Mouse (Mus musculus) myocyte (in vitro differentiated cells): ENCODE measurements around the gene Gm20388. TPM values are rescaled to one million over a fixed set of nuclear protein-coding genes. Genes with fewer than 3 reads are reported as not detected.

ENCODE experiments used
- H3K27me3 ChIP-seq: one replicate; pipeline ENCODE4 v1.6.1; 2011; ENCODE audit not compliant: control insufficient read depth, insufficient read depth, insufficient read length
- H3K36me3 ChIP-seq: one replicate; pipeline ENCODE4 v1.6.1; 2011; ENCODE audit not compliant: control insufficient read depth, insufficient read depth
- H3K4me2 ChIP-seq: one replicate; pipeline ENCODE4 v1.6.1; 2011; ENCODE audit warnings: low read depth, control low read depth
- H3K4me3 ChIP-seq: one replicate; pipeline ENCODE4 v1.5.1; 2011; ENCODE audit warnings: mild to moderate bottlenecking, control low read depth, moderate library complexity
- H3K79me2 ChIP-seq: one replicate; pipeline ENCODE4 v1.6.1; 2011; ENCODE audit not compliant: control insufficient read depth, insufficient read depth
- H3ac ChIP-seq: one replicate; pipeline ENCODE4 v1.6.1; 2011; ENCODE audit not compliant: control insufficient read depth, insufficient read length
- CEBPB ChIP-seq: IDR thresholded peaks from 2 replicates; pipeline ENCODE4 v1.6.1; 2011; ENCODE audit warnings: mild to moderate bottlenecking, moderate library complexity; ENCODE audit not compliant: poor library complexity, insufficient read depth, severe bottlenecking
- E2F4 ChIP-seq: IDR thresholded peaks from one replicate; pipeline ENCODE4 v1.6.1; 2011; ENCODE audit warnings: mild to moderate bottlenecking, control low read depth, moderate library complexity; ENCODE audit not compliant: insufficient read depth
- MAX ChIP-seq: IDR thresholded peaks from one replicate; pipeline ENCODE4 v1.6.1; 2011; ENCODE audit warnings: low read depth, mild to moderate bottlenecking, control low read depth
- MYOD1 ChIP-seq, 3 experiments: IDR thresholded peaks; one replicate each; pipeline ENCODE4 v1.6.1; 2011; ENCODE audit warnings: control low read depth in 2 of 3, low read depth in 2 of 3, mild to moderate bottlenecking in 2 of 3, moderate library complexity in 1 of 3; ENCODE audit not compliant: insufficient read length in 2 of 3, control insufficient read depth in 1 of 3
- MYOG ChIP-seq, 3 experiments: IDR thresholded peaks; one replicate each; pipeline ENCODE4 v1.6.1; 2011; ENCODE audit warnings: control low read depth in 2 of 3, low read depth in 2 of 3, mild to moderate bottlenecking in 2 of 3; ENCODE audit not compliant: insufficient read length in 2 of 3, control insufficient read depth in 1 of 3, insufficient read depth in 1 of 3
- POLR2A ChIP-seq: IDR thresholded peaks from one replicate; pipeline ENCODE4 v1.6.1; 2011; ENCODE audit warnings: low read depth, mild to moderate bottlenecking, control low read depth, moderate library complexity; ENCODE audit not compliant: insufficient read length
- POLR2AphosphoS2 ChIP-seq: IDR thresholded peaks from one replicate; pipeline ENCODE4 v1.6.1; 2011; ENCODE audit warnings: low read depth, control low read depth; ENCODE audit not compliant: insufficient read length
- REST ChIP-seq: IDR thresholded peaks from one replicate; pipeline ENCODE4 v1.6.1; 2011; ENCODE audit warnings: mild to moderate bottlenecking, control low read depth, moderate library complexity; ENCODE audit not compliant: insufficient read depth, insufficient read length
- SRF ChIP-seq: IDR thresholded peaks from one replicate; pipeline ENCODE4 v1.6.1; 2011; ENCODE audit warnings: low read depth; ENCODE audit not compliant: control insufficient read depth, insufficient read length
- TCF12 ChIP-seq: IDR thresholded peaks from one replicate; pipeline ENCODE4 v1.6.1; 2011; ENCODE audit warnings: mild to moderate bottlenecking, control low read depth; ENCODE audit not compliant: poor library complexity, insufficient read depth, severe bottlenecking
- TCF3 ChIP-seq: IDR thresholded peaks from one replicate; pipeline ENCODE4 v1.6.1; 2011; ENCODE audit warnings: low read depth, control low read depth; ENCODE audit not compliant: insufficient read length
- USF1 ChIP-seq: IDR thresholded peaks from one replicate; pipeline ENCODE4 v1.6.1; 2011; ENCODE audit warnings: low read depth, mild to moderate bottlenecking, control low read depth, moderate library complexity
- polyA plus RNA-seq: library from polyadenylated mRNA; unstranded; fragments of >200 nt; fragmentation: generic; extraction: Trizol; gene quantifications from one replicate; pipeline ENCODE4 v1.2.1, GENCODE M21; 2012; ENCODE audit warnings: missing spikeins

Gm20388 gene
- polyA plus RNA-seq, 1 experiment: 15.3 TPM

GRCm38 (mm10) chr8:122726789-122727188 lies 2816.1 kb downstream of the Gm20388 start:
- H3K4me2 ChIP-seq: no peak overlapping the region
- H3K27me3 ChIP-seq: peaks cover 72% of the 10 kb centered on the region
- H3ac ChIP-seq: no peak overlapping the region
- H3K36me3 ChIP-seq: no peaks in the 10 kb centered on the region
- H3K4me3 ChIP-seq: no peak overlapping the region
- no peak for TF ChIP-seq SRF
- TF ChIP-seq E2F4: no peak
- TF ChIP-seq TCF3: no peak
- no peak for TF ChIP-seq MYOG (IDR thresholded peaks at IDR 0.05; ENCODE audit: control insufficient read depth in 1 of 3, insufficient read depth in 1 of 3, insufficient read length in 2 of 3, low read depth in 2 of 3)
- no peak for TF ChIP-seq MYOD1 (IDR thresholded peaks at IDR 0.05; ENCODE audit: control insufficient read depth in 1 of 3, insufficient read length in 2 of 3, low read depth in 2 of 3)
- TF ChIP-seq MAX: no peak
- no peak for TF ChIP-seq POLR2A
- TF ChIP-seq POLR2AphosphoS2: no peak
- no peak for TF ChIP-seq TCF12
- TF ChIP-seq CEBPB: no peak
- TF ChIP-seq REST: no peak
- no peak for TF ChIP-seq USF1
- H3K79me2 ChIP-seq: no peaks in the 10 kb centered on the region

GRCm38 (mm10) chr8:122727412-122727811 lies 2816.8 kb downstream of the Gm20388 start:
- Histone ChIP-seq H3K27me3 (peaks cover 72% of the 10 kb centered on the region), H3ac (no peak overlapping the region), H3K4me3 (no peak overlapping the region), H3K36me3 (no peaks in the 10 kb centered on the region), H3K4me2 (no peak overlapping the region), H3K79me2 (no peaks in the 10 kb centered on the region)
- no peak for TF ChIP-seq TCF12
- no peak for TF ChIP-seq TCF3
- no peak for TF ChIP-seq SRF
- no peak for TF ChIP-seq MAX
- TF ChIP-seq POLR2AphosphoS2: no peak
- TF ChIP-seq REST: no peak
- no peak for TF ChIP-seq MYOG (IDR thresholded peaks at IDR 0.05; ENCODE audit: control insufficient read depth in 1 of 3, insufficient read depth in 1 of 3, insufficient read length in 2 of 3, low read depth in 2 of 3)
- no peak for TF ChIP-seq USF1
- no peak for TF ChIP-seq E2F4
- no peak for TF ChIP-seq CEBPB
- no peak for TF ChIP-seq MYOD1 (IDR thresholded peaks at IDR 0.05; ENCODE audit: control insufficient read depth in 1 of 3, insufficient read length in 2 of 3, low read depth in 2 of 3)
- TF ChIP-seq POLR2A: no peak

- H3K79me2 ChIP-seq: no peaks in the 10 kb centered on the region
- no peaks in the 10 kb centered on the region for H3K36me3 ChIP-seq
- no peak overlapping the region for H3K4me2 ChIP-seq
- H3K4me3 ChIP-seq: no peak overlapping the region
- no peak overlapping the region for H3ac ChIP-seq
- H3K27me3 ChIP-seq: peaks cover 72% of the 10 kb centered on the region
- TF ChIP-seq MAX (no peak), SRF (no peak), MYOG (IDR thresholded peaks at IDR 0.05; ENCODE audit: control insufficient read depth in 1 of 3, insufficient read depth in 1 of 3, insufficient read length in 2 of 3, low read depth in 2 of 3) (no peak), TCF12 (no peak), CEBPB (no peak), USF1 (no peak), E2F4 (no peak), TCF3 (no peak), POLR2A (no peak), POLR2AphosphoS2 (no peak), REST (no peak)
These were observed 2818.0 kb downstream of the Gm20388 start for GRCm38 (mm10) chr8:122728630-122729029.

- no peaks in the 10 kb centered on the region for H3K79me2 ChIP-seq
- TF ChIP-seq POLR2AphosphoS2 (no peak), MYOG (IDR thresholded peaks at IDR 0.05; ENCODE audit: control insufficient read depth in 1 of 3, insufficient read depth in 1 of 3, insufficient read length in 2 of 3, low read depth in 2 of 3) (no peak), USF1 (no peak), TCF12 (no peak), REST (no peak), E2F4 (no peak)
- H3ac ChIP-seq: no peak overlapping the region
- no peaks in the 10 kb centered on the region for H3K36me3 ChIP-seq
- peaks cover 87% of the 10 kb centered on the region for H3K27me3 ChIP-seq
- H3K4me2 ChIP-seq: no peak overlapping the region
- no peak overlapping the region for H3K4me3 ChIP-seq
These were observed 2824.5 kb downstream of the Gm20388 start for GRCm38 (mm10) chr8:122735110-122735509.
